ENCODE assay signal across 11 mouse cellular contexts in genomic region chr9:72374074-72374473, GRCm38 (mm10).
DNase-seq lines count a peak whose midpoint lies in the region; ATAC-seq and TF ChIP-seq lines count a peak whose summit lies in the region.
"Had no signal": no experiment of that assay in that cellular context is flagged by ENCODE, and none has a peak within 500 bp of the region (broad histone marks: within the 10 kb centered on the region; RNA-seq: fewer than 3 reads in every experiment).

No protein-coding gene starts in this region.

- ATAC-seq in megakaryocyte progenitor cell, adult 5-6 weeks (replicated peaks; ENCODE audit: poor library complexity): peak; percentile 52; the same call in 1 of the 2 replicates
- ATAC-seq: midbrain, embryonic 13.5 days had no signal

- intact Hi-C loops in left cerebral cortex, adult 2 months (cut with DNase I): no loop called here

- no peaks in the 10 kb centered on the region for H3K9me3 ChIP-seq in ES-E14 (ENCODE audit: control insufficient read depth, insufficient read depth, low read depth, low read length)
- H3K9me3 ChIP-seq: embryonic facial prominence, embryonic 12.5 days; limb, embryonic 15.5 days; midbrain, embryonic 13.5 days had no signal

- no peak for DNase-seq in left cerebral cortex, adult 2 months (ENCODE audit: extremely low spot score in 1 of 2, low spot score in 2 of 2)
- no peak for DNase-seq in left cerebral cortex, adult 18-20 months (ENCODE audit: low spot score in 2 of 2)
- peak; percentile 8 to 10 for DNase-seq in B cell, adult 2 months
- peak; percentile 56 for DNase-seq in ES-E14 (ENCODE audit: low read depth, low spot score)
- DNase-seq in ovary, postnatal 10 days (ENCODE audit: low spot score): no peak
- DNase-seq in MN1 (ENCODE audit: low spot score): no peak
- DNase-seq: adrenal gland, adult 8-10 months had no signal

- H3K9ac ChIP-seq in ES-E14 (ENCODE audit: insufficient read depth, low read depth, low read length, poor library complexity, severe bottlenecking): no peak overlapping the region
- H3K9ac ChIP-seq: embryonic facial prominence, embryonic 12.5 days; limb, embryonic 15.5 days; midbrain, embryonic 13.5 days had no signal

- in situ Hi-C loops in ES-E14 (cut with MboI; ENCODE audit: low sequenced_read_pairs in 2 of 2, unreplicated experiment in 2 of 2): no loop called here

- no peak overlapping the region for H3K27ac ChIP-seq in left cerebral cortex, adult 2 months
- no peak overlapping the region for H3K27ac ChIP-seq in ES-E14 (ENCODE audit: insufficient read depth, low read depth, low read length, poor library complexity, severe bottlenecking)
- H3K27ac ChIP-seq: embryonic facial prominence, embryonic 12.5 days; limb, embryonic 15.5 days; midbrain, embryonic 13.5 days had no signal

- no peaks in the 10 kb centered on the region for H3K4me1 ChIP-seq in ES-E14 (ENCODE audit: control insufficient read depth in 2 of 2, insufficient read depth in 2 of 2, low read length in 2 of 2, poor library complexity in 1 of 2)
- H3K4me1 ChIP-seq: embryonic facial prominence, embryonic 12.5 days; limb, embryonic 15.5 days; midbrain, embryonic 13.5 days had no signal

- no peak overlapping the region for H3K4me3 ChIP-seq in left cerebral cortex, adult 2 months
- H3K4me3 ChIP-seq in ES-E14 (ENCODE audit: insufficient read depth in 1 of 2, low read depth in 1 of 2, low read length in 2 of 2, poor library complexity in 1 of 2, severe bottlenecking in 1 of 2): no peak overlapping the region
- H3K4me3 ChIP-seq: embryonic facial prominence, embryonic 12.5 days; limb, embryonic 15.5 days; midbrain, embryonic 13.5 days had no signal

- no peaks in the 10 kb centered on the region for H3K36me3 ChIP-seq in ES-E14 (ENCODE audit: control insufficient read depth, insufficient read depth, low read length, poor library complexity, severe bottlenecking)
- H3K36me3 ChIP-seq: embryonic facial prominence, embryonic 12.5 days; limb, embryonic 15.5 days; midbrain, embryonic 13.5 days had no signal

- TF ChIP-seq CTCF in left cerebral cortex, adult 2 months (IDR thresholded peaks at IDR 0.05): peak; percentile 20

TF ChIP-seq in ES-E14, 5 proteins besides CTCF, POLR2A, EP300 and RAD21:
- TF ChIP-seq HCFC1 (IDR thresholded peaks at IDR 0.05; ENCODE audit: borderline replicate concordance, insufficient read depth, low read length) (no peak), ZC3H11A (IDR thresholded peaks at IDR 0.05; ENCODE audit: borderline replicate concordance, low read depth, low read length) (no peak), MAFK (IDR thresholded peaks at IDR 0.05; ENCODE audit: insufficient read depth, low read depth, low read length) (0 out of 2 replicates have a peak, but pooled peaks have one; percentile 6), CHD2 (IDR thresholded peaks at IDR 0.05; ENCODE audit: low read depth, low read length) (no peak), ZNF384 (IDR thresholded peaks at IDR 0.05; ENCODE audit: low read depth, low read length) (no peak)

Comparison
In these comparisons a context has a peak if more than half of its experiments do, and no peak if none do; other contexts are left out.
1. DNase-seq: peak in B cell, adult 2 months (2 of 2) and ES-E14 (single experiment); none in left cerebral cortex, adult 2 months (0 of 2), left cerebral cortex, adult 18-20 months (0 of 2), ovary, postnatal 10 days (single experiment) and MN1 (single experiment).